Mouse (Mus musculus) limb, embryonic 14.5 days (tissue): ENCODE data around the gene Gm49339. TPM values are rescaled to one million over a fixed set of nuclear protein-coding genes. Genes with fewer than 3 reads are reported as not detected.
"Not testable (repeated sequence)": the region's sequence is repeated elsewhere in the genome, so short reads cannot be mapped to it uniquely, and the experiment has no call there.

Source experiments
- ATAC-seq: fragments of 200-750 bp; cut with Nextera tagmentation; 2 replicates; pipeline ENCODE4 v1.8.0; 2017; ENCODE audit warnings: low read depth, moderate number of reproducible peaks, moderate TSS enrichment; ENCODE audit not compliant: low FRiP score
- DNase-seq: peaks from one replicate; pipeline ENCODE4 v3.0.0-alpha.2; 2015; ENCODE audit warnings: low spot score
- H3K27ac ChIP-seq: fragments of 300-500 bp; sonication (generic); replicated peaks from 2 replicates; pipeline ENCODE4 v1.5.1; 2014; ENCODE audit warnings: low read depth, mild to moderate bottlenecking, low read length, moderate library complexity, mixed read lengths
- H3K27me3 ChIP-seq: fragments of 300-500 bp; sonication (generic); 2 replicates; pipeline ENCODE4 v1.6.1; 2014; ENCODE audit warnings: low read length, mixed read lengths; ENCODE audit not compliant: control insufficient read depth, insufficient read depth
- H3K36me3 ChIP-seq: fragments of 300-500 bp; sonication (generic); 2 replicates; pipeline ENCODE4 v1.6.1; 2014; ENCODE audit warnings: mild to moderate bottlenecking, low read length, moderate library complexity, mixed read lengths; ENCODE audit not compliant: control insufficient read depth, insufficient read depth
- H3K4me1 ChIP-seq: fragments of 300-500 bp; sonication (generic); 2 replicates; pipeline ENCODE4 v1.6.1; 2014; ENCODE audit warnings: antibody characterized with exemption, low read length, mixed read lengths; ENCODE audit not compliant: control insufficient read depth, insufficient read depth
- H3K4me2 ChIP-seq: fragments of 300-500 bp; sonication (generic); replicated peaks from 2 replicates; pipeline ENCODE4 v1.6.1; 2014; ENCODE audit warnings: low read depth, mild to moderate bottlenecking, low read length, moderate library complexity; ENCODE audit not compliant: severe bottlenecking
- H3K4me3 ChIP-seq: fragments of 300-500 bp; sonication (generic); replicated peaks from 2 replicates; pipeline ENCODE4 v1.5.1; 2014; ENCODE audit warnings: low read length
- H3K9ac ChIP-seq: fragments of 300-500 bp; sonication (generic); 2 replicates; pipeline ENCODE4 v1.6.1; 2014; ENCODE audit warnings: mild to moderate bottlenecking, low read depth, low read length, moderate library complexity; ENCODE audit not compliant: severe bottlenecking
- H3K9me3 ChIP-seq: fragments of 300-500 bp; sonication (generic); 2 replicates; pipeline ENCODE4 v1.6.1; 2016; ENCODE audit warnings: low read length; ENCODE audit not compliant: control insufficient read depth
- POLR2A ChIP-seq: fragments of 200-500 bp; IDR thresholded peaks from 2 replicates; pipeline ENCODE4 v1.8.0; 2012; ENCODE audit warnings: inconsistent platforms, mild to moderate bottlenecking, moderate library complexity, borderline replicate concordance; ENCODE audit not compliant: insufficient read depth, insufficient read length; ENCODE audit errors: extremely low read depth
- WGBS: fragments of 180-500 bp; shearing (Covaris S2); extraction: QIAGEN DNeasy Blood & Tissue Kit; methylation state at CpG from one replicate; pipeline ENCODE4 v1.1.7; 2014; 5-methylcytosine and 5-hydroxymethylcytosine counted together
- polyA plus RNA-seq, 2 experiments: library from polyadenylated mRNA; depleted of rRNA in 1 of 2; stranded (reverse) in 1 of 2; unstranded in 1 of 2; fragments of >200 nt; fragmentation: Nextera tagmentation in 1 of 2; extraction: Ambion mirVana in 1 of 2; gene quantifications; 2 replicates each; pipeline versions ENCODE4 v1.2.1 to v1.2.3; 2012 to 2014

Gm49339 gene
- polyA plus RNA-seq, 2 experiments: 1.7 to 2.9 TPM

DNA sequence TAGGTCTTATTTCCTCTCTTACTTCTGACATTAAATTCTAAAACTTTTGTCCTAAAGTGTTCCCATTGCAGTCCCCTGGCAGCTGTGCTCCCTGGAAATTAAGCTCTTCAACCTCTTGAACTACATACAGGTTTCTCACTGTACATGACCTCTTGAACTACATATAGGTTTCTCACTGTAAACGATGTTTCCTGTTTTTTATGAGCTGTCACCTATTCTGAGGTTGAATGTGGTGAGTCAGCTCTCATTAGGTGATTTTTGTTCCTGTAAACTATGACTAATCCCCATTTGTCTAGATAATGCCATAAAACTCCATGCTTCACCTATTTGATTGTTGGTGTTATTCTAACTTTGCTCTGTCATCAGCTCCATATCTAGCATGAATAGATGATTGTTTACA, 26.0 kb upstream of the Gm49339 start:
- Histone ChIP-seq H3K9me3 (no peaks in the 10 kb centered on the region), H3K4me3 (no peak overlapping the region), H3K36me3 (no peaks in the 10 kb centered on the region), H3K4me1 (no peaks in the 10 kb centered on the region), H3K9ac (no peak overlapping the region), H3K27ac (no peak overlapping the region), H3K4me2 (no peak overlapping the region), H3K27me3 (no peaks in the 10 kb centered on the region)
- ATAC-seq (no peak), DNase-seq (no peak)
- no peak for TF ChIP-seq POLR2A
- 38% methylated on average over 1 of the region's 1 CpGs for WGBS

- whole genome bisulfite sequencing: 85% methylated on average over 1 of the region's 1 CpGs
- Histone ChIP-seq H3K4me2 (no peak overlapping the region), H3K36me3 (no peaks in the 10 kb centered on the region), H3K4me1 (no peaks in the 10 kb centered on the region), H3K9ac (no peak overlapping the region), H3K27me3 (no peaks in the 10 kb centered on the region), H3K27ac (no peak overlapping the region), H3K4me3 (no peak overlapping the region), H3K9me3 (no peaks in the 10 kb centered on the region)
- no peak for ATAC-seq
- no peak for TF ChIP-seq POLR2A
- no peak for DNase-seq
Observed at GRCm38 (mm10) chr10:51455762-51456161, 24.6 kb upstream of the Gm49339 start.

DNA sequence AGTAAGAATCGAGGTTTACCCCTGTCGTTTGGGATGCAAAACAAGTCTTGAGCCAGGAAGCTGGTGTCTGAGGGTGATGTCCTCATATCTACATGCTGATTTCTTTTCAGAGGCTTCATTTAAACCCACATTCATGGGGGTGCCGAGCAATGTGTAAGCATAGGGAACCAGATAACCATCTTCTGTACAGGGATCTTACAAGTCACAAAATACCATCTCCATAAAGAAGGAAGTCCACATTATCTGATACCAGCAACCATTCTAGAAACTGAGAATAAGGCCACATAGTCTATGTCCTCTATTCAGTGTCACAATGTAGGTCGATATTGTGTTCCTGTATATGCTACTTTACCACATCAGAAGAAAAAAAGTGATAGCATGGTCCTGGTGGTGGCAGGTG, 24.0 kb upstream of the Gm49339 start:
- TF ChIP-seq POLR2A: no peak
- ATAC-seq (no peak), DNase-seq (no peak)
- H3K9me3 ChIP-seq: no peaks in the 10 kb centered on the region
- no peak overlapping the region for H3K9ac ChIP-seq
- no peaks in the 10 kb centered on the region for H3K27me3 ChIP-seq
- H3K4me3 ChIP-seq: no peak overlapping the region
- H3K27ac ChIP-seq: no peak overlapping the region
- no peaks in the 10 kb centered on the region for H3K36me3 ChIP-seq
- no peaks in the 10 kb centered on the region for H3K4me1 ChIP-seq
- no peak overlapping the region for H3K4me2 ChIP-seq
- 63% methylated on average over 4 of the region's 4 CpGs for WGBS

- not testable (repeated sequence) for H3K4me2 ChIP-seq, H3K4me1 ChIP-seq, H3K27ac ChIP-seq, H3K27me3 ChIP-seq, H3K4me3 ChIP-seq, ATAC-seq, H3K9ac ChIP-seq, H3K36me3 ChIP-seq, DNase-seq, H3K9me3 ChIP-seq
- 64% methylated on average over 4 of the region's 4 CpGs for WGBS
Observed at GRCm38 (mm10) chr10:51463800-51464199, 16.6 kb upstream of the Gm49339 start.

- H3K4me3 ChIP-seq, DNase-seq, H3K36me3 ChIP-seq, H3K4me1 ChIP-seq, H3K9ac ChIP-seq, H3K27ac ChIP-seq, H3K4me2 ChIP-seq, H3K27me3 ChIP-seq, H3K9me3 ChIP-seq, ATAC-seq: not testable (repeated sequence)
- WGBS: no CpG with 5 or more reads among the region's 2 CpGs
Observed at GRCm38 (mm10) chr10:51490691-51491090, 10.3 kb downstream of the Gm49339 start, which contains the start of gene Lilrb4a. Lilrb4a (plus strand) TSS chr10:51490956.

GRCm38 (mm10) chr10:51520021-51520420, 39.6 kb downstream of the Gm49339 start:
- TF ChIP-seq POLR2A: no peak
- DNase-seq: no peak
- no peaks in the 10 kb centered on the region for H3K4me1 ChIP-seq
- H3K27me3 ChIP-seq: no peaks in the 10 kb centered on the region
- H3K27ac ChIP-seq: no peak overlapping the region
- H3K4me3 ChIP-seq: no peak overlapping the region
- H3K9ac ChIP-seq: no peak overlapping the region
- no peak overlapping the region for H3K4me2 ChIP-seq
- no peaks in the 10 kb centered on the region for H3K36me3 ChIP-seq
- no peak for ATAC-seq
- H3K9me3 ChIP-seq: no peaks in the 10 kb centered on the region
